ENCODE assay signal across 11 mouse cellular contexts in genomic region chr7:137310876-137311275, GRCm38 (mm10). TPM values are rescaled to one million over a fixed set of nuclear protein-coding genes. Genes with fewer than 3 reads are reported as not detected.
DNase-seq lines count a peak whose midpoint lies in the region; ATAC-seq lines count a peak whose summit lies in the region.
"Had no signal": no experiment of that assay in that cellular context is flagged by ENCODE, and none has a peak within 500 bp of the region (broad histone marks: within the 10 kb centered on the region; RNA-seq: fewer than 3 reads in every experiment).

No protein-coding gene starts in this region.

- no peak for ATAC-seq in kidney, embryonic 16.5 days (ENCODE audit: low FRiP score, low TSS enrichment)
- no peak for ATAC-seq in embryonic facial prominence, embryonic 15.5 days (ENCODE audit: insufficient number of reproducible peaks, low FRiP score, low TSS enrichment, low read depth)
- no peak for ATAC-seq in monocyte, adult 5-6 weeks (replicated peaks; ENCODE audit: insufficient number of reproducible peaks, low FRiP score, low TSS enrichment, poor library complexity, severe bottlenecking)

- no peaks in the 10 kb centered on the region for H3K9me3 ChIP-seq in kidney, embryonic 16.5 days (ENCODE audit: low read length)
- H3K9me3 ChIP-seq in embryonic facial prominence, embryonic 15.5 days (replicated peaks) = no peaks in the 10 kb centered on the region
- no peaks in the 10 kb centered on the region for H3K9me3 ChIP-seq in limb, embryonic 10.5 days (replicated peaks)

- H3K36me3 ChIP-seq in kidney, embryonic 16.5 days (ENCODE audit: insufficient read depth, low read length) = no peaks in the 10 kb centered on the region
- no peaks in the 10 kb centered on the region for H3K36me3 ChIP-seq in embryonic facial prominence, embryonic 15.5 days
- peaks cover 5% of the 10 kb centered on the region; the same call in 1 of the 2 replicates for H3K36me3 ChIP-seq in limb, embryonic 10.5 days

- H3K27me3 ChIP-seq in kidney, embryonic 16.5 days (ENCODE audit: insufficient read depth, low read length) = peaks cover 86% of the 10 kb centered on the region
- peaks cover 56% of the 10 kb centered on the region for H3K27me3 ChIP-seq in embryonic facial prominence, embryonic 15.5 days
- H3K27me3 ChIP-seq in limb, embryonic 10.5 days (ENCODE audit: low read depth, poor library complexity, severe bottlenecking) = peaks cover 68% of the 10 kb centered on the region

- no peak for DNase-seq in kidney, postnatal 25 days
- DNase-seq in limb, embryonic 10.5 days (ENCODE audit: low spot score) = peak; percentile 57
- peak; percentile 29 for DNase-seq in retina, embryonic 14.5 days (ENCODE audit: low spot score)
- DNase-seq in yolk sac, embryonic 10.5 days (ENCODE audit: low spot score) = no peak
- no peak for DNase-seq in Muller cell, postnatal 12 days (ENCODE audit: inconsistent ontology term)

- peak overlapping the region; percentile 60; the same call in 1 of the 2 replicates for H3K4me2 ChIP-seq in kidney, embryonic 16.5 days (replicated peaks; ENCODE audit: low read depth, low read length)
- peak overlapping the region; percentile 92 for H3K4me2 ChIP-seq in embryonic facial prominence, embryonic 15.5 days (replicated peaks)

- H3K9ac ChIP-seq in kidney, embryonic 16.5 days (replicated peaks; ENCODE audit: low read length) = no peak overlapping the region
- no peak overlapping the region for H3K9ac ChIP-seq in embryonic facial prominence, embryonic 15.5 days

- no peak overlapping the region for H3K27ac ChIP-seq in kidney, embryonic 16.5 days (ENCODE audit: low read length)
- peak overlapping the region; percentile 35; the same call in 1 of the 2 replicates for H3K27ac ChIP-seq in embryonic facial prominence, embryonic 15.5 days (replicated peaks)
- H3K27ac ChIP-seq in limb, embryonic 10.5 days = peak overlapping the region; percentile 92

- 7% methylated on average over 11 of the region's 11 CpGs for WGBS in kidney, embryonic 16.5 days
- WGBS in embryonic facial prominence, embryonic 15.5 days = 5% methylated on average over 11 of the region's 11 CpGs
- under 1% methylated on average over 11 of the region's 11 CpGs for WGBS in limb, embryonic 10.5 days

- peaks cover 31% of the 10 kb centered on the region for H3K4me1 ChIP-seq in kidney, embryonic 16.5 days (ENCODE audit: insufficient read depth, low read length)
- peaks cover 43% of the 10 kb centered on the region for H3K4me1 ChIP-seq in embryonic facial prominence, embryonic 15.5 days
- H3K4me1 ChIP-seq in limb, embryonic 10.5 days = peaks cover 92% of the 10 kb centered on the region

- H3K4me3 ChIP-seq in kidney, embryonic 16.5 days (ENCODE audit: low read length) = peak overlapping the region; percentile 41
- peak overlapping the region; percentile 67 for H3K4me3 ChIP-seq in embryonic facial prominence, embryonic 15.5 days (replicated peaks)
- peak overlapping the region; percentile 84 for H3K4me3 ChIP-seq in limb, embryonic 10.5 days

RNA-seq across cellular contexts. Expression of gene Ebf3, which starts 3.4 kb away (rescaled TPM):
- 0.45 and 0.75 TPM in 2 replicates for polyA plus RNA-seq in kidney, embryonic 16.5 days (2015; fragmentation: Nextera tagmentation; extraction: Ambion mirVana)
- polyA plus RNA-seq in embryonic facial prominence, embryonic 15.5 days (2015; fragmentation: Nextera tagmentation; extraction: Ambion mirVana) = 6.4 and 6.7 TPM in 2 replicates
- 3.1 and 6.3 TPM in 2 replicates for polyA plus RNA-seq in limb, embryonic 10.5 days (2016; fragmentation: Nextera tagmentation; extraction: Ambion mirVana)
- total RNA-seq in monocyte, adult 5-6 weeks (2017) = not detected in 3 replicates
- total RNA-seq: common myeloid progenitor, adult 5-6 weeks; MEL; neutrophil, adult 5-6 weeks had no signal

Comparison
In these comparisons a context has a peak if more than half of its experiments do, and no peak if none do; other contexts are left out.
1. DNase-seq: peak in limb, embryonic 10.5 days (single experiment) and retina, embryonic 14.5 days (single experiment); none in kidney, postnatal 25 days (0 of 2), yolk sac, embryonic 10.5 days (single experiment) and Muller cell, postnatal 12 days (single experiment).
2. Peak in every context shown above with its lines, with median percentiles within 50 percentile points of each other: H3K4me3 ChIP-seq.